Mouse (Mus musculus) CH12F3 (cell line): ENCODE measurements around the gene Adamts20.

Experiments used
- in situ Hi-C: fragments of 300-500 bp; cut with MboI; formaldehyde crosslinking; loops from 2 replicates; pipeline ENCODE4 v1.14.3; 2020; ENCODE audit warnings: low sequenced_read_pairs

Gene Adamts20

DNA sequence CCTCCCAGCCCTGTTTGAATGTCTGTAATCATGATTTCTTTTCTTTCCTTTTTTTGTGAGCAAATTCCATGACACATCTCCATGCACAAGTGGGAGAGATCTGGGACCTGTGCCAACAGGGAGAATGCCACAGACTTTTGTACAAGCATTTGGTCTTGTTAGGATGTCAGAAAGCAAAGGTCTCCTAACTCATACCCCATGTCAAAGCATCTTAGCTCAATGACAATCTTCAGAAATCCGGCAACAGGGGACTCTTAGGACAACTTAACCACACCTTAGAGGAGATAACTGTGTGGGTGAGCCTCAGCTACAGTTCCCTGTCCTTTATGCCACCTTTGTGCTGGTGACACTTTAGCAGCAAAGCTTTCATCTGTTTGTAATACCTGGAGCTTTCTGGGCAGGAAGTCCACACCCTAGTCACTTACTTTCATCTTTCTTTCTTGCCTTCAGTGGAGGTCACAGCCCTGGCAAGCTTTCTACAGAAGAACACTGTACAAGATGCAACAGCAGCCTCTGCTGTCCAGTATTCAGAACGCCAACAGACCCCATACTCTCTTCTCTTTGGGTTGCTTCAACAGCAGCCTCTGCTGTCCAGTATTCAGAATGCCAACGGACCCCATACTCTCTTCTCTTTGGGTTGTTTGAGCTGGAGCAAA is 210.2 kb downstream of the Adamts20 start:
- in situ Hi-C loops, result no loop called here

DNA sequence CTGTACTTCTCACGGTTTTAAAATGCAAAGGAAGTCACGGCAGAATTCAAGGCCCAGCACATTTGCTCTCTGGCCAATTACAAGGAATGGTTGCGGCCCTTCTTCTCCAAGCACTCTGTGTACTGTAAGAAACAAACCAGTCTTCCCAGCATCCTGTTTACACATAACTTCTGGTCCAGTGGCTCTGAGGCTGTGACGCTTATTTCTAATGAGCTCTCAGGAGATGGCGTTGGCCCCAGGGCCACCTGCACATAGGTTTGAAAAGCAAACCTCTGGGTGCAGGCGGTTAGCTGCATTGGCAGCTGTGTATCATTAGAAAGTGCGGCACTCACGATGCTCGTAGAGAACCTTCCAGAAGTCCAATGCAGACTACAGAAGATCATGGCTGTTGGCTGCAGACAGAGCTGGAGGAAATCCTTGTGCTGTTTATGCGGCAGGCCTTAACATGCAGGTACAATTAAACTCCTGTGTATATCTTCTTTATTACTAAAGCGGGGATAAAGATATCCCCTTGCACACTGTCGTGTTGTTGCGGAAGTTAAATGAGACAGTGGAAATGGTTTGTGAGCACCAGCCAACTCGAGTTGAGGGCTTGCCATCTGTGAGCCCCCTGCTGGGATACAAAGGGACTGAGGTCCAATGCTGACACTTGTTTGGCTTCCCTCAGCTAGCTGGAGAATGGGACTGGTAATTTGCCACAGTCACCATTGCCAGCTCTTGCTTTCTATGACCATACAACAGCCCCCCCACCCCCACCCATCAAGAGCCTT is 210.9 kb downstream of the Adamts20 start:
- in situ Hi-C loops, result no loop called here

DNA sequence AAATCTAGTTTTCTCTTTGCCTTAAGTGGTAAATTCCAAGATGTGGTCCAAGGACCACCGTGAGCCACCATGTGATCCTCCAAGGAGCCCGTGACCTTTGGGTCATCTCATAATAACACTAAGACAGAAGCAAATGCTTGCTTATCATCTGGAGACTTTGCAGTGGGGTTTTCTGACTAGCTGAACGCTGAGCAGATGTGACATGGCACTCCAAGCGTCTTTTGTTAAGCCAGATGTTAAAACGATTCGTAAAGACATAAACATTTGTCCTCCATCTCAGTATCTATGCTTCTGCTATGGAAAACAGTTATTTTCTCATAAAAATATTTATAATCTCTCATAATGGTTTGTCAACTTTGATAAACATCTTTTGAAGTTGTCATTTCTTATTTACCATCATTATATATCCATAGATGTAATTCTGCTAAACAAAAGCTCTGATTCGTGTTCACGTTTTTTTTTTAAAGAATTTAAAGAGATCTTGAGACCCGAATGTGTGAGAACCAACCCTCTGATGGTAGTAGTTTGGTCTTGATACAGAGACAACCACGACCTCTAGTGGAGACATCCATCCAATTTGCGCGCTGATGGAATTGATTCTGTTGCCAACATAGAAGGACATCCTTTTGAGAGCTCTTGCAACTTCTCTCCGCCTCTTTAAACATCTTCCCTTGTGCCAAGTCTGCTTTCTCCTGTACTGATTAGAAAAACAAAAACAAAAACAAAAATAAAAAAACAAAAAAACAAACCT is 212.1 kb downstream of the Adamts20 start:
- in situ Hi-C loops, result no loop called here

DNA sequence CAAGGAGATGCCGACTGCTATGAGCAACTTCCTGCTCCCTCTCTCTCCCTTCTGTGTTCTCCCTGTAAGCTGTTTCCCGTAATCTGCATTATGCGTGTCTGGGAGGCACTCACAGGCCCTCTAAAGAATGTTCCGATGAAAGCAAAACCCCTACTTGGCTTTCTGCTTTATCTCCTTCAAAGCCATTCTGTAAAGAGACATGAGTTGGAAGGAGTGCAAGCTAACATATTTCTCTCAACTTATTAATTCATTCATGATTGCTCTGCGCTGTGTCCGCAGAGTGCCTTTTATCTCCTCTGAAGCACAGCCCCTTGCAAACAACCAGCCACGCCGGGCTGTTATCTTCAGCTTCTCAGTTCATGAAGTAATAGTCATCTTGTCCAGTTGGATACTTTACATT is 215.5 kb downstream of the Adamts20 start:
- in situ Hi-C loops, result no loop called here

DNA sequence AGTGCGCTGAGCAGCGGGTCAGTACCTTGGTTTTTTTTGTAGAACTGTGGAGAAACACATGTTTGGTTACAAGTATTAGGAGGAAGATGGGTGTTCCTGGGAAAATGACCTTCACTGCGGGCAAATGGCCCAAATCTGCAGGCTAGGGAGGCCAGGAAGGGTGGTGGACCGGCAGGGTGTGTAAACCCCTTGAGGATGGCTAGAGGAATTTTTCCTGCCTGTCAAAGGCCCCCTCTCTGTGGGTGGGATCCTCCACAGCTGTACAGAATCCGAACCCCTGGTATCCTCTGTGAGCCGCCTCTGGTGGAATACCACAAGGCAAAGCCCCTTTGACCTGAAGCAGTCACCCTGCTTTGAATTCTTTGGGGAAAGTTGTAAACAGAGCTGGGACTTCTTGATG is 216.8 kb downstream of the Adamts20 start:
- in situ Hi-C loops, result no loop called here

DNA sequence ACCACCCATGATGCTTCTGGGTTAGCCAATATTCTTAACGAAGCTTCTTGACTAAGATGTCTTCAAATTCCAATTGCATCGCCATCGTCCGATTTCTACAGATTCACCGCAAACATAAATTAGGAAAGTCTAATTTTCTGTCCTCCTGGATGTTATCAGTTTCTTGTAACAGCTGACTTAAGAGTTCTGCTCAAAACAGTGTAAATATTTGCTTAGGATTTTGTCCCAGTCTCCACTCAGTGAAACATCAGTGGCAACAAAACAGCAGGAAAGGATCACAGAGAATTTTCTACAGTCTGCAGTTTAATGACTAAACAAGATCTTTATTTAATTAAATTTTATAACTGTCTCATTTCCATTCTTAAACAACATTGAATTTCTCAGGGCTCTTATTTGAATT is 218.5 kb downstream of the Adamts20 start:
- in situ Hi-C loops, result no loop called here

DNA sequence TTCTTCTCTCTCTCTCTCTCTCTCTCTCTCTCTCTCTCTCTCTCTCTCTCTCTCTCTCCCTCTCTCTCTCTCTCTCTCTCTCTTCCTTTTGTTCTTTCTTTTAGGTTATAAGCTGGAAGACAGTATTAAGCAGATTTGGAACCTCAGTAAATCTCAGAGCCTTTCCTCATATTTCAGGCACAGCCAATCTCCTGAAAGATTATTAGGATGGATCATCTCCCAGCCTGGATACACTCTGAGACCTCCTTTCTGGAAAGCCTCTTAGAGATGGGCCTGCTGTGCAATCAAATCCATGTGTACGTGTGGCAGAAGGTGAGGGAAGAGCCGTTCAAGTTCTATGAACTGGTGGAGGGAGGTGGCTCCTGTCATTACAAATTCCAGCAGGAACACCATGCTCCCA is 220.9 kb downstream of the Adamts20 start:
- in situ Hi-C loops, result no loop called here

DNA sequence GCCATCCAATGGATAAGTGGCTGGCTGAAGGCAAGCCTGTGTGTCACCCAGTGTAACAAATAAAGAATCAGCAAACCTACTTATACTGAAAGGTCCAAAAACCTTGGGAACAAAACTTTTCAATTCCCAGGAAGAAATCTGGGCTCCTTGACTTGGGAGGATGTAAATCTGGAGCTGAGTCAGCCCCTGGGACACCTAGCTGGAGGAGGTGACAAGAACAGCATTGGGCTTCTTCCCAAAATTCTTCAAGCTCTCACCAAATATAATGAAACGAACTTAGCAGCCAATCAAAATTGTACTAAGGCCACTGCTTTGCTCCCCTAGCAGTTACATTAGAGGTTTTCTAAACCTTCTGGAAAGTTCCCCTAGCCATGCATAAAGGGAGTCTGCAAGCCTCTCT is 223.1 kb downstream of the Adamts20 start:
- in situ Hi-C loops, result no loop called here

DNA sequence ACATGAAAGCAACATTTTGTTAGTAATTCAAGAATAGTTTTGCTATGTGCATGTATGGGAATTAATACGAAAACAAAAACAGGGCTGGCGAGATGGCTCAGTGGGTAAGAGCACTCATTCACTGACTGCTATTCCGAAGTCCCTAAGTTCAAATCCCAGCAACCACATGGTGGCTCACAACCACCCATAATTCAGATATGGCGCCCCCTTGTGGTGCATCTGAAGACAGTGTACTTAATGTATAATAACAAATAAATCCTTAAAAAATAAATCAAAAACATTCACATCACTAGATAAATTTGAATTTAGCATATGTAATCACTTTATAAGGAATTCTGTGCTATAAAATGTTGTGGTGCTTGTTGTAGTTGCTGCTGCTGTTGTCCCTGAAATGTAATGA is 225.6 kb downstream of the Adamts20 start:
- in situ Hi-C loops, result no loop called here

DNA sequence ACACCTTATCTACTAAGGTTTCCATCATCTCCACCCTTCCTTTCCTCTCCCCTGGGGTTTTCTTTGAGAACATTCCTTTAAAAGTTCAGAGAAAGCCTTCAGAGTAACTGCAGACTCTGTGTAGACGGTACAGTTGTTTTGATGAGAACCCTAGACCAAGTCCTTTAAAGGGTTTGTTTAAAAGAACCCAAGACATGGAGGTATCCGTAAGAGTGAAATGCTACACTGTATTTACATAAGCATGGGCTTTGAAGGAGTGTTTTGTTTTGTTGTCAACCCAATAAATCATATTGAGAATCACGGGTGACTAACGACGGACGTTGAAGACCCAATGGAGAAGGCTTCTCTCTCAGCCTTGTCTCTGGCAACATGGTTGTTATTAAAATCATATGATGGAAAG is 226.1 kb downstream of the Adamts20 start:
- in situ Hi-C loops, result no loop called here

DNA sequence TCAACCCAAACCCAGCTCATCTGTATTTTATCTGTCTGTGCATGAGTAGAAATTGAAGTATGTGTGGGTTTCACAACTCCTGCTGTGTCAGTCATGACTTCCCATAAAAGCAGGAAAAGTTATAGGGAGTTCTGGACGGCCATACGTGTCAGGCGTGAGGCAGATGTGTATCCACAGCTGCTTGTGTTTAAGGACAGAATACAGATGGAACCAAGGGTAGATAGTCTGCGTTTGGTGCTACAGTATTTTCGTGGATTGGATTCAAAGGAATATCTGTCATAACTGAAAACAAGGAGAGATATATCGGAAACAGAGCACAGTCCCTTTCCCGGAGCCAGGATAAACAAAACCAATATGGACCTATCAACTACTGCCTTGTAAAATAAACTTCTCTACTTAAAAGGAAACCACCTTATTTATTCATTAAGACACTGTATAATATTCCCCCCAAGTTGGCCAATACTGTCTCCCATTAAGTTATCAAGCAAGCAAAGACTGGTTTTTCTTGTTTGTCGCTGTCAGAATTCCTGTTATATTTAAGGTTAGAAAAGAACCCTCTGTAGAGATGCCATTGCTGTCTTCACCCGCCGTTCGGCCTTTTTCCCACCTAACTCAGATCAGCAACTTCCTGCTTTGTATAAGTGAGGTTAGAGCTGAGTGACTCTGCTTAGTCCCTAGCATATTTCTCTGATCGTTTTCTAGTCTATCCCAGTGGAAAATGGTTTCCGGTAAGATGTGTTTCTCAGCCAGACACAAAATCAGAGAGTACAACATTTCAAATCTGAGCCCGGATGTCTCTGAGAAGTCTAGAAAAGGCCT is 227.0 kb downstream of the Adamts20 start:
- in situ Hi-C loops, result no loop called here

DNA sequence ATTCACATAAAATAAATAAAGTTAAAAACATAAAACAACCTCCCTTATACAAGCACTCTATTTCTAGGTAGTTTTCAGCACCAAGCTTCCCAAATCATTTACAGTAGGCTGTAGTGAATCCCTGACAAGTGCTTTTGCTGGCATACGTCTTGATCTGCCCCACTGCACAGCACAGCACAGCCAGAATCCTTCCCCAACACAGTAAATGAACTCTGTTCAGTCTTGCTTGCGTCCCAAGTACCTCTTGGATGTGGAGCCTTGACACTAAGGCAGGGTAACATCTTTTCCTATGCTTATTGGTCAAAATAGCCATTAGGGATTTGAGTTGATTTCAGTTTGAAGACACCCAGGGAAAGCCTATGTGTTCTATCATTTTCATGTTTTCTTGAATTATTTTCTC is 228.5 kb downstream of the Adamts20 start:
- in situ Hi-C loops, result no loop called here

DNA sequence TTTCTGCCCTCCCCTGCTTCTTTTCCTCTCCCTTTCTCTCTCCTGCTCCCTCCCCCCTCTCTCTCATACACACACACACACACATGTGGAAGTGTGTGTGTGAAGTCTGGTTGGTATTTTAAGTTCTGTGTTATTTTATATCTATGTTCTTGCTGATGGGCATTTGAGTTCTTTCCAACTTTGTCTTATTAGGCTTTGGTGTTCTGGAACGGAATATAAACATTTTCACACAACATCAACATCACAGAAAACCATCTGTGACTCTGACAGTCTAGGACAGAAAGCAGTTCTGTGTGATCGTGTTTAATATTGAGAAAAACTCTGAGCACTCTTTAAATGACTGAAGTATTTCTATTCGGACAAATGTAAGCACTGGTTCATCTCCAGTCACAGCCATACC is 229.1 kb downstream of the Adamts20 start:
- in situ Hi-C loops, result no loop called here

DNA sequence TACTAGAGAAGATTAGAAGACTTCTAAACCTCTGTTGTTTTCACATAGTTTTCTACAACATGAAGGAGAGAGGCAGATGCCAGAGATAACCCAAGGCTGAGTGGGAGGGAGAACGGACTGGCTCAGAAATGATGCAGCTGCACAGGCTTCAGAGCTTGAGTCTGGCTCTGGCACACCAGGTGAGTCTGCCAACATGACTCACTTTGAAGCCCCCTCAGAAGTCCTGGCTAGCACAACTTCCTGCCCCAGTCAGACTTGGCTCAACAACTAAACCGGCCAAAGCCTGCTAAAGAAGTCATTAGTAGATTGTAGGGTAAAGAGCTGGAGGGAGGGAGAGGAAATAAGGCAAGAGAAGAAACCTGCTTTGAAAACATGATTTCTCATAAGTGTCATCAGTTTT is 230.0 kb downstream of the Adamts20 start:
- in situ Hi-C loops, result no loop called here

DNA sequence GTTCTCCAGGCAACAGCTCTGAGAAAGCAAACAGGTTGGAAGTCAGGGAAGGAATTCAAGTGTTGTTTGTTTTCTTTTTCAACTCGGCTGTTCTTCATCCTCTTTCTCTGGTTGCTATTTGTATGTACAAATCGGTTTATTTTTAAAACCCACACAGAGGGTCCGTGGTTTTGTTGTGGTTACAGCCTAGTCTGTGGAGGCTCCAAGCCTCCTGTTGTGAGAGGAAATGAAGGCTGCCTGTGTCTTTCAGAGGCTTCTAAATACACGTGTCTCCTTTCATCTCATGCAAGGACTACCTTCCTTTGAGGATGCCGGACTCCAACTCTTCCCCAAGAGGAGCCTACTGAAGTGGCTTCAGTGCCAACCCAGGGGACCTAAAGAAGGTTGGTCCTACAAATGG is 234.0 kb downstream of the Adamts20 start:
- in situ Hi-C loops, result no loop called here

DNA sequence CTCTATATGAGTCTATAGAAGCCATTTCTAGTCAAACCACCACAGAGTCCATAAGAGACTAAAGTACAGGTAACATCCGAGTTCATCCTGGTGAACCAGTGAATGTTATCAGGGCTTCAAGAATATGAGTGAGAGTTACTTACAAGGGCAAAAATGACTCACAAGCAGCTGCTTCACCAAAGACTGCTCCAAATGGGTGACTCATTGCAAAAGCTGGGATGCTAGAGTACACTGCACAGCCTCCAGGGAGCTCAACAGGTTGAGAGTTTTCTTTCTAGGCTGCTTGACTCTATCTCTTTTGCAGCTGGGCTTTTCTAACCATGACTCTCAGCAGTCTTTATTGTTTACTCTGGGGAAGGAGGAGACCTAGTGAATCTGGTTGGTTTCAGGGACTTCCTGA is 237.8 kb downstream of the Adamts20 start:
- in situ Hi-C loops, result no loop called here

DNA sequence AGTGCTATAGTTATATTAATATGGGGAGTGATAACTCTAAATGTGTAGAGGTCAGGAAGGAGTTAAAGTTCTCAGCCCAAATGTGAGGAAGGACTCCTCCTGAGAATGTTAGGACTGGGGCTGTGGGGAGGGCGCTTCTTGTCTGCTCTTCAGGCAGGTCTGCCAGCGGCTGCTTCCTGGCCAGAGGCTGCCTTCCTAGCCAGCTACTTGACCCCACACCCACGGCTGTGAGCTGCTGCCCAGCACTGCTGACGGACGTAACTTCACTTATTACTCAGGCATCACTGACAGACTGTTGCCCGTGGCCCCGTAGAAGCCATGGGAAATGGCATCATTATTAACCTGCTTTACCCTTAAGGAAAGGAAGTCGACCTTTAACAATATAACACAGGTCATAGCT is 242.1 kb downstream of the Adamts20 start:
- in situ Hi-C loops, result loop anchor here (25.0 kb wide), 4 partner anchors 511 to 961 kb away; partner anchors contain the start of gene Prickle1

DNA sequence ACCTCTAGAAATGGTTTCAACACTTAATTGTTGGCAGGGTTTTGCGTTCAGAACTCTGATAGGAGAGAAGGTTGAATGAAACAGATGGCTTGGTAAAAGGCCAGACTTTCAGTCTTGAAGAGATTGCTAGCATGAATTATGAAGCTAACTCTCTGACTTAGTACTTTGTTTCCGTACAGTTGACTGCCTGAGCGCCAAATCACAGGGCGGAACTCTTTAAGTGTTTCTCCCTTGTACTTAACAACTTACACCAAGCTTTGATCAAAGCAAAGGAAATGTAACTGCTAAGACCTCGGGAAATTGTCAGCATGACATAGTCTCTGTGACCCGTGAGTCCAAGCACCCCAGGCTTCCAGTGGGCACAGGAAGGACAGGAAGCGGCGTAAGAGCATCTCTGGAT is 244.5 kb downstream of the Adamts20 start:
- in situ Hi-C loops, result loop anchor here (25.0 kb wide), 4 partner anchors 508 to 958 kb away; partner anchors contain the start of gene Prickle1
